Mouse (Mus musculus) liver, embryonic 16.5 days (tissue): ENCODE measurements around the gene Inpp5a. TPM values are rescaled to one million over a fixed set of nuclear protein-coding genes. Genes with fewer than 3 reads are reported as not detected.

Experiments
- ATAC-seq: fragments of 200-750 bp; cut with Nextera tagmentation; 2 replicates; pipeline ENCODE4 v1.8.0; 2017; ENCODE audit warnings: low read depth, mild to moderate bottlenecking, moderate number of reproducible peaks, moderate library complexity
- H3K27ac ChIP-seq: fragments of 300-500 bp; sonication (generic); 2 replicates; pipeline ENCODE4 v1.5.1; 2014; ENCODE audit warnings: mild to moderate bottlenecking, low read length
- H3K27me3 ChIP-seq: fragments of 300-500 bp; sonication (generic); 2 replicates; pipeline ENCODE4 v1.6.1; 2014; ENCODE audit warnings: low read depth, low read length, mixed read lengths; ENCODE audit not compliant: control insufficient read depth, insufficient read depth
- H3K36me3 ChIP-seq: fragments of 300-500 bp; sonication (generic); 2 replicates; pipeline ENCODE4 v1.6.1; 2014; ENCODE audit warnings: mild to moderate bottlenecking; ENCODE audit not compliant: control insufficient read depth, insufficient read depth
- H3K4me1 ChIP-seq: fragments of 300-500 bp; sonication (generic); 2 replicates; pipeline ENCODE4 v1.6.1; 2014; ENCODE audit warnings: low read depth, low read length, mixed read lengths; ENCODE audit not compliant: control insufficient read depth
- H3K4me2 ChIP-seq: fragments of 300-500 bp; sonication (generic); 2 replicates; pipeline ENCODE4 v1.6.1; 2014; ENCODE audit warnings: low read depth, low read length, mixed read lengths
- H3K4me3 ChIP-seq: fragments of 300-500 bp; sonication (generic); 2 replicates; pipeline ENCODE4 v1.5.1; 2014; ENCODE audit warnings: low read depth, mild to moderate bottlenecking, low read length
- H3K9ac ChIP-seq: fragments of 300-500 bp; sonication (generic); 2 replicates; pipeline ENCODE4 v1.6.1; 2014; ENCODE audit warnings: low read depth, low read length
- H3K9me3 ChIP-seq: fragments of 300-500 bp; sonication (generic); replicated peaks from 2 replicates; pipeline ENCODE4 v1.6.1; 2016; ENCODE audit warnings: low read length; ENCODE audit not compliant: control insufficient read depth
- WGBS: fragments of 180-500 bp; shearing (Covaris S2); extraction: QIAGEN DNeasy Blood & Tissue Kit; methylation state at CpG from one replicate; pipeline ENCODE4 v1.1.7; 2014; ENCODE audit not compliant: insufficient replicate concordance; 5-methylcytosine and 5-hydroxymethylcytosine counted together
- polyA plus RNA-seq: library from polyadenylated mRNA; unstranded; fragments of >200 nt; fragmentation: Nextera tagmentation; extraction: Ambion mirVana; gene quantifications from 2 replicates; pipeline ENCODE4 v1.2.1, GENCODE M21; 2015

Inpp5a gene
- polyA plus RNA-seq, 1 experiment from 2014 or later: 3.5 TPM

DNA sequence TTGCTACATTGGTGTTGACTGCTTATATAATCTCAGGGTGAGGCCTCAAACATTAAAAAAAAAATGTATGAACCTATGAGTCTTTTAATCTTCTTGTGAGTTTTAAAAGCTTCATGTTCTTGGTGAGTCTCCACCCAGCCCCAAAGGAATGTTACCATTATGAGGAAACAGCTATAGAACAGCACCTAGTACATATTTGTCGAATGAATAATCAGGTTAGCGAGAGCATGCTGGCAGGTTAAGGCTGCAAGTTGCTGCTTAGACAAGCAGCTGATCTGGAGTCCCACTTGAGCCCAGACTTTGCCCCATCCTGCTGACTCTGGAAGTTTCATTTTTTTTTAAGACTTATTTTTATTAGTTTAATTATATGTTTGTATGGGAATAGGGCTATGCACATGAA lies 6.1 kb upstream of the Inpp5a start:
- Histone ChIP-seq H3K4me3 (no peak overlapping the region), H3K4me1 (peaks cover 1% of the 10 kb centered on the region), H3K9ac (no peak overlapping the region), H3K27ac (no peak overlapping the region), H3K36me3 (no peaks in the 10 kb centered on the region), H3K9me3 (no peaks in the 10 kb centered on the region), H3K4me2 (no peak overlapping the region), H3K27me3 (no peaks in the 10 kb centered on the region)
- ATAC-seq: no peak
- WGBS: 68% methylated on average over 2 of the region's 2 CpGs

DNA sequence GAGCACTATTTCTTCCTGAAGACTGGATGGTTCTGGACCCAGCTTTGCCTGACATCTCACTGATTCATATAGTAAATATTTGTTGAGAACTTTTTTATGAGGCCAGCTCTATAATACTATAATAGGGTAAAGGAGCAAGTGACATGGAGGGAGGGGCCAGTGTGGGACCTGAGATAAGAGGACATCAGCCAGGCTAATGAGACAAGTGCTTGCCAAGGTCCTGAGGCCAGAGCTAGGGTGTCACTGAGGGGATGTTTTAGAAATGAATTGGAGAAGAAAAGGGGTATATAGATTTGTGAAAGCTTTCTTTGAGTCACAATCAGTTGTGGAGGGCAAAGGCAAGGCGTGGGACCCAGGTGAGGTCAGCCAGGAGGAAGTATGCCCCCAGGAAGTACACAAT lies 4.4 kb upstream of the Inpp5a start:
- 65% methylated on average over 1 of the region's 1 CpGs for WGBS
- no peak overlapping the region for H3K4me2 ChIP-seq

DNA sequence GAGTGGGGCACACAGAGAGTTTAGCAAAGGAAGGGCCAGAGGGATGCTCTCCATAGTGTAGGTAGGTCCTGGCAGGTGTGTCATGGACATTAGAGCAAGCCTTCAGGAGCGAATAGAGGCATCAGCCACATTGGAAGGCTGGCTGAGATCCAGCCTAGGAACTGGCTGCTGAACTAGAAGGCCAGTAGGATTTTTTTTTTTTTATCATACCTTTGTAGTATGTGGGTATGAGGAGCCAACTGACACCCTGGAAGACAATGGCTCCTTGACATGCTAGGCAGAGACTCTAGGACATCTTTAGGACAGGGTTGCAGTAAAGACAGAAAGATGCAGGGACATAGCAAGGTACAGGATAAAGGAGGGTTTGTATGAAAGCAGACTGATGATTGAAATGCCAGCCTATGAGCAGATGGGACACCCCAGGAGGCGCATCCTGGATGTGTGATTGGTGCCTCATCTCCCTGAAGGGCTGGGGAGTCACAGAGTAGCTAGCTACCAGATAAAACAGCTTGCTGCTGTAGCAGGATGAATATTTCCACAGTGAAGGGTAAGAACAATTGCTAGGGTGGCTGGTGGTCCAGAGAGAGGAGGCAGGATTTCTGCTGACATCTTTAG lies 3.9 kb upstream of the Inpp5a start:
- ATAC-seq: no peak
- Histone ChIP-seq H3K27me3 (no peaks in the 10 kb centered on the region), H3K4me3 (no peak overlapping the region), H3K9ac (no peak overlapping the region), H3K36me3 (no peaks in the 10 kb centered on the region), H3K9me3 (no peaks in the 10 kb centered on the region), H3K27ac (no peak overlapping the region), H3K4me2 (no peak overlapping the region), H3K4me1 (peaks cover 10% of the 10 kb centered on the region)
- WGBS: 56% methylated on average over 2 of the region's 2 CpGs

More for the DNA sequence above, 4.4 kb upstream of the Inpp5a start:
- Histone ChIP-seq H3K9ac (no peak overlapping the region), H3K27ac (no peak overlapping the region), H3K36me3 (no peaks in the 10 kb centered on the region), H3K27me3 (no peaks in the 10 kb centered on the region), H3K9me3 (no peaks in the 10 kb centered on the region), H3K4me3 (no peak overlapping the region), H3K4me1 (peaks cover 9% of the 10 kb centered on the region)
- no peak for ATAC-seq

DNA sequence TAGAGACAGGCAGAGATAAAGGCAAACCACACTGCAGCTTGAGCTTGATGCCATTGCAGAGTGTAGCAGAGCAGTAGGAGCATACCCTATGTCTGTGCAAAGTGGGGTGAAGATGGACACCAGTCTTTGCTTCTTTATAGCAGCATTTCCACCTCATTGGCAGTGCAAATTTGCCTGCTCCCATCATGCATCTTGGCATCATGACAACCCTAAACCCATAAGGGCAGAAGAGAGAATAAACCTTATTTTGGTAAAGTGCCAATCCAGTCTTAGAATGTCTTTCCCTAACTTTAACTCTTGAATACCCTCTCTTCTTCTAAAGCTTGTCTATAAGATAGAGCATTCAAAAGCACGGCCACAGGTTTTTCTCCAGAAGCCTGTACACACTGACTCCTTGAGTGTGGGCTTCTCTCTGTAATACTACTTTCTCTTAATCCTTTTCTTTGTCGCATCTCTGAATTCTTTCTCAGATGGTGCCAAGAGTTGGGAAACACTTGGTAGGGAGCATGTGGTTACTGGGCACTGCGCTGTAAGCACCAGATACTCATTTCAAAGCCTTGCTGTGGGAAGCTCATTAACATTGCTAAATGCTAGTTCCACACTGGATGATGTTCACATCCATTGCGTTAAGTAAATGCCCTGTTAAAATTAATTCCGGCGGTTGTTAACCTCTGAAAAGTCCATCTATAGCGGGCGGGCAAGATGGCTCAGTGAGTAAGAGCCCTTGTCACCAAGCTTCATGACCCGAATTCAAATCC lies 1.8 kb upstream of the Inpp5a start:
- ATAC-seq: no peak
- Histone ChIP-seq H3K4me2 (no peak overlapping the region), H3K4me1 (peaks cover 10% of the 10 kb centered on the region), H3K9me3 (no peaks in the 10 kb centered on the region), H3K27ac (no peak overlapping the region), H3K27me3 (no peaks in the 10 kb centered on the region), H3K9ac (no peak overlapping the region), H3K36me3 (no peaks in the 10 kb centered on the region), H3K4me3 (no peak overlapping the region)
- 81% methylated on average over 9 of the region's 9 CpGs for WGBS

DNA sequence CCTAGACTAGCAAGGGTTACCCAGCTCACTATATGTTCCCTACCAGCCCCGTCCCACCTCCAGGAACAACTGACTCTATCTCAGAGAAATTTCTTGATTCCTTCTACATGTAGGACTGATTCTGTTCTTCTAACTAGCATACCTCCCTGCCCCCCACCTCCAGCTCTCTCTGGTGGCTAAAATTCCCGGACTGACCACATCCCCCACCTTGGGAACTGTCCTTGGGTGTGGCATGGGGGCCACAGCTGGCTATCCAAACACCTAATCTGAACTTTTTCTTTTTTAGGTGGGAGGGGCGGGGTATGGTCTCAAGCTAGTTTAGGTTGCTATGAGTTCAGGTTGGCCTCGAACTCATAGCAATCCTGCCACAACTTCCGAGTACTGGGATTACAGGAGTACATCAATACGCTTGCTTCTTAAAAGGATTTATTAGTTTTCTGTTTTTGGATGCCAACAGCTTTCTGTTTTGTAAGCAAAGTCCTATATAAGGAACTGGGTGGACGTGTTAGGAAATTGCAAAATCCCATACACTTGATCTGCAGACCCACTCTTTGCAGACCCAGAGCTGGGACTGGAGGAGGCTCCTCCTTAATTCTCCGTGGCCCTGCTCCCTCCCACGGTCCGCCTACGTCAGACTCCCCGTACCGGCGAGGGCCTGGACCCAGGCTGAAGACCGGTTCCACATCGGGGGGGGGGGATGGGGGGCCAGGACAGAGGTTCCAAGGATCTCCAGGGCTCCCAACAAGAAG lies 814 bp upstream of the Inpp5a start:
- Histone ChIP-seq H3K27ac (peak overlapping the region; percentile 55; the same call in 1 of the 2 replicates), H3K9ac (peak overlapping the region; percentile 79), H3K4me3 (peak overlapping the region; percentile 74), H3K27me3 (no peaks in the 10 kb centered on the region), H3K4me1 (peaks cover 10% of the 10 kb centered on the region), H3K4me2 (peak overlapping the region; percentile 96), H3K36me3 (no peaks in the 10 kb centered on the region), H3K9me3 (no peaks in the 10 kb centered on the region)
- peak; percentile 49 for ATAC-seq
- WGBS: 16% methylated on average over 16 of the region's 16 CpGs

DNA sequence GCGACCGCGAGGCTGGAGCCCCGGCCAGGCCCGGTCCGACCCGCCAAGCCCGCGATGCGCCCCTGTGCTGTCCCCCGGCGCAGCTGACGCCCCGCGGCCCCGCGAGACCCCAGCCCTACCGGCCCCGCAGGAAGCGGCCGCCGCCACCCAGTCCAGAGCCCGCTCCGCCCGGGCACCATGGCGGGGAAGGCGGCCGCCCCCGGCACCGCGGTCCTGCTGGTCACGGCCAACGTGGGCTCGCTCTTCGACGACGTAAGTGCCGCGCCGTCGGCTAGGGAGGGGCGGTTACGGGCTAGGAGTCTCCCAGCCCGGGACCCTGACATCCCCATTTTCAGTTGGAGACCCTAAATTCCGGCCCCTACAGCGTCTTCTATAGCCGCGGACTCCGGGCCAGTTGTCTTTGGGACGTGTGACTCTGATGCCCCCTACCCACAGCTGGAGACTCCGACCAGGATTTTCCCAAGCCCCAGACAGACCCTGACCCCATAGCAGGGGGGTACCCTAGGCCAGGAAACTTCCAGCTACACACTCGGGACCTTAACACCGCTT lies 378 bp downstream of the Inpp5a start:
- Histone ChIP-seq H3K36me3 (no peaks in the 10 kb centered on the region), H3K27ac (no peak overlapping the region), H3K4me1 (peaks cover 10% of the 10 kb centered on the region), H3K4me2 (peak overlapping the region; percentile 96), H3K9ac (peak overlapping the region; percentile 79), H3K9me3 (no peaks in the 10 kb centered on the region), H3K4me3 (peak overlapping the region; percentile 74), H3K27me3 (no peaks in the 10 kb centered on the region)
- peak; percentile 1; the same call in 1 of the 2 replicates for ATAC-seq
- WGBS: 2% methylated on average over 41 of the region's 53 CpGs

DNA sequence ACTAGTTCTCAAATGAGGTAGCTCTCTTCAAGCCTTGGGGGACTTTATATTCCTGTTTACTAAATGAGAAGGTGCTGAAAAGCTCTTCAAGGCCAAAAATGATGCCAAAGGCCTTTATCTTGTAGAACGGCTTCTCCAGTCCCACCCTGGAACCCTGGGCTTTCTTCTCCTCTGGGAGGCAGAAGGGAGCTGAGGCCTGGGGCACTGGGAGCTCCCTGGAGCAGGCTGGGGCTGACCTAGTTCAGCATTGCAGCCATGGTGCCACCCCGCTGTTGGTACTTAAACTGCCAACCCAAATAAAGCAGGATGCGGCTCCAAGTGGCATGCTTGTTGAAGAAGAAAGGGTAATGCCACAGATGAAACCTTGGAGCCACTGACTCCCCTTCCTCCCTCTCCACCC lies 1.5 kb downstream of the Inpp5a start:
- H3K4me2 ChIP-seq: 0 out of 2 replicates have a peak overlapping the region, but pooled peaks have one; percentile 96
- H3K4me3 ChIP-seq: no peak overlapping the region
- H3K27ac ChIP-seq: no peak overlapping the region
- H3K27me3 ChIP-seq: no peaks in the 10 kb centered on the region
- ATAC-seq: no peak
- no peaks in the 10 kb centered on the region for H3K9me3 ChIP-seq
- no peak overlapping the region for H3K9ac ChIP-seq
- H3K36me3 ChIP-seq: no peaks in the 10 kb centered on the region
- 71% methylated on average over 3 of the region's 3 CpGs for WGBS
- peaks cover 10% of the 10 kb centered on the region for H3K4me1 ChIP-seq

DNA sequence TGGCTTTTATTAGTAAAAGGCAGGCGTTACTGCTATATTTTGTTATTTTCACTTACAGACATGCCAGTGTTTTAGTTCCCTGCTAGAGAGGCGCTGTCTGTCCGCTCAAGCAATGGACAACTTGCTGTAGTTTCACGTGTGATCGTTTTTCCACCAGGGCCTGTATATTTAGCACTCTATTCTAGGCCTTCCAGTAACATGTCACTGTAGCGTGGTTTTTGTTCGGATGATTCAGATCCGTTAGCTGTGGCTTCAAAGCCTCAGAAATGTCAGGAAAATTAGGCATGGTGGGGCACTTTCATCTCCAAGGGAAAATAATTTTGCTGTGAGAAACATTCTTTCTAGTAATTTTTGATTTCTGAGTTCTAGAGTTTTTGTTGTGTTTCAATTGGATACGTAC lies 2.0 kb downstream of the Inpp5a start:
- H3K27me3 ChIP-seq: no peaks in the 10 kb centered on the region
- H3K9me3 ChIP-seq: no peaks in the 10 kb centered on the region
- H3K9ac ChIP-seq: no peak overlapping the region
- no peaks in the 10 kb centered on the region for H3K36me3 ChIP-seq
- H3K27ac ChIP-seq: no peak overlapping the region
- no peak overlapping the region for H3K4me3 ChIP-seq
- 73% methylated on average over 9 of the region's 9 CpGs for WGBS
- ATAC-seq: no peak
- H3K4me2 ChIP-seq: no peak overlapping the region
- H3K4me1 ChIP-seq: peaks cover 10% of the 10 kb centered on the region
